In the genomic region with DNA sequence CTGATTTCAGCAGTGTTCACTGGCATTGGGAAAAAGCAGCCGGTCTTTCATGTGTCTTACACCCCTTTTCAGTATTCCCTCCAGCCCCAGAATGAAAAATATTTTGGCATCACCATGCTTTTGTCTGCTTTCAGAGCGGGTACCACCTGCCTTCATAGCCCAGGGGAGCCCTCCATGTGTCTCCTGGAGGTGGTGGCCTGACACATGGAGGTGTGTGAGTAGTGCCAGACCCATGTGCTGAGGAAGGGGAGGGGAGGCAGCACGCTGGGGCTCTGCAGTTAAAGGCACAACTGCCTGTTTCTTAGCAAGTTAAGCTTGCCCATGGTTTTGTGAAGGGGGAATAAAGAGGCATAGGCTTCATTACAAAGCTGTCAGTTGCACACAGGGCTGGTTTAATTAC, we compare ENCODE assay signal across 19 mouse cellular contexts.
DNase-seq lines count a peak whose midpoint lies in the region; ATAC-seq and TF ChIP-seq lines count a peak whose summit lies in the region.
"Had no signal": no experiment of that assay in that cellular context is flagged by ENCODE, and none has a peak within 500 bp of the region (broad histone marks: within the 10 kb centered on the region; RNA-seq: fewer than 3 reads in every experiment).

No protein-coding gene starts in this region.

- no peak for ATAC-seq in cerebellum, adult (ENCODE audit: insufficient number of reproducible peaks, low FRiP score, low TSS enrichment)
- no peak for ATAC-seq in limb, embryonic 13.5 days (ENCODE audit: low FRiP score, low read depth)
- ATAC-seq in hindbrain, postnatal 0 days: peak; percentile 68; the same call in 1 of the 2 replicates
- ATAC-seq: inflammation-experienced regulatory T-cells, adult 6 months had no signal

- H3K9ac ChIP-seq in limb, embryonic 13.5 days: no peak overlapping the region
- H3K9ac ChIP-seq in hindbrain, postnatal 0 days (replicated peaks; ENCODE audit: low read length): no peak overlapping the region
- H3K9ac ChIP-seq: heart, embryonic 15.5 days; limb, embryonic 12.5 days; stomach, embryonic 15.5 days had no signal

- H3K27me3 ChIP-seq in limb, embryonic 13.5 days: no peaks in the 10 kb centered on the region
- no peaks in the 10 kb centered on the region for H3K27me3 ChIP-seq in limb, embryonic 10.5 days (ENCODE audit: low read depth, poor library complexity, severe bottlenecking)
- H3K27me3 ChIP-seq in hindbrain, postnatal 0 days (ENCODE audit: insufficient read depth, low read length): no peaks in the 10 kb centered on the region
- H3K27me3 ChIP-seq: heart, embryonic 15.5 days; limb, embryonic 12.5 days; Patski; stomach, embryonic 15.5 days had no signal

- no peak for TF ChIP-seq CTCF in hindbrain, postnatal 0 days (IDR thresholded peaks at IDR 0.05; ENCODE audit: low read depth)

- DNase-seq in cerebellum, postnatal 4 days (ENCODE audit: low spot score in 2 of 2): peak; percentile 23 to 40
- DNase-seq in limb, embryonic 10.5 days (ENCODE audit: low spot score): no peak
- DNase-seq in hindbrain, postnatal 0 days (ENCODE audit: low spot score): peak; percentile 56
- DNase-seq in gastrocnemius, postnatal 25 days: no peak
- DNase-seq in thymus, postnatal 4 days: no peak
- no peak for DNase-seq in spleen, adult 12 weeks (ENCODE audit: low spot score)
- DNase-seq: cerebellum, adult 9-10 months; gastrocnemius, postnatal 14 days; lung, adult 2 months; right cerebral cortex, postnatal 4 days had no signal

- peak overlapping the region; percentile 44; the same call in 1 of the 2 replicates for H3K27ac ChIP-seq in limb, embryonic 13.5 days
- H3K27ac ChIP-seq in limb, embryonic 10.5 days: no peak overlapping the region
- no peak overlapping the region for H3K27ac ChIP-seq in hindbrain, postnatal 0 days
- H3K27ac ChIP-seq: embryonic facial prominence, embryonic 10.5 days; heart, embryonic 15.5 days; kidney, postnatal 0 days; limb, embryonic 12.5 days; stomach, embryonic 15.5 days had no signal

- H3K4me3 ChIP-seq in limb, embryonic 13.5 days: no peak overlapping the region
- no peak overlapping the region for H3K4me3 ChIP-seq in limb, embryonic 10.5 days
- H3K4me3 ChIP-seq in hindbrain, postnatal 0 days (ENCODE audit: low read length): no peak overlapping the region
- H3K4me3 ChIP-seq: embryonic facial prominence, embryonic 10.5 days; heart, embryonic 15.5 days; limb, embryonic 12.5 days; stomach, embryonic 15.5 days had no signal

- H3K9me3 ChIP-seq in limb, embryonic 13.5 days: no peaks in the 10 kb centered on the region
- no peaks in the 10 kb centered on the region for H3K9me3 ChIP-seq in limb, embryonic 10.5 days (replicated peaks)
- H3K9me3 ChIP-seq in hindbrain, postnatal 0 days (ENCODE audit: low read length): no peaks in the 10 kb centered on the region
- H3K9me3 ChIP-seq: embryonic facial prominence, embryonic 10.5 days; heart, embryonic 15.5 days; limb, embryonic 12.5 days; stomach, embryonic 15.5 days had no signal

- 43% methylated on average over 3 of the region's 3 CpGs for WGBS in limb, embryonic 13.5 days
- 74% methylated on average over 3 of the region's 3 CpGs for WGBS in limb, embryonic 10.5 days
- WGBS in hindbrain, postnatal 0 days: 41% methylated on average over 3 of the region's 3 CpGs

- peaks cover 31% of the 10 kb centered on the region for H3K4me1 ChIP-seq in limb, embryonic 13.5 days
- peaks cover 3% of the 10 kb centered on the region; the same call in 1 of the 2 replicates for H3K4me1 ChIP-seq in limb, embryonic 10.5 days
- H3K4me1 ChIP-seq in hindbrain, postnatal 0 days (ENCODE audit: insufficient read depth, low read length): 0 out of 2 replicates have a peak, but pooled peaks cover 4% of the 10 kb centered on the region

- H3K36me3 ChIP-seq in limb, embryonic 13.5 days: no peaks in the 10 kb centered on the region
- no peaks in the 10 kb centered on the region for H3K36me3 ChIP-seq in limb, embryonic 10.5 days
- no peaks in the 10 kb centered on the region for H3K36me3 ChIP-seq in hindbrain, postnatal 0 days (ENCODE audit: insufficient read depth, low read length)
- H3K36me3 ChIP-seq: embryonic facial prominence, embryonic 10.5 days; heart, embryonic 15.5 days; limb, embryonic 12.5 days; stomach, embryonic 15.5 days had no signal

- H3K4me2 ChIP-seq in limb, embryonic 13.5 days (replicated peaks): no peak overlapping the region
- H3K4me2 ChIP-seq in hindbrain, postnatal 0 days (ENCODE audit: low read depth, low read length): no peak overlapping the region
- H3K4me2 ChIP-seq: heart, embryonic 15.5 days; limb, embryonic 12.5 days; stomach, embryonic 15.5 days had no signal

Comparison
In these comparisons a context has a peak if more than half of its experiments do, and no peak if none do; other contexts are left out.
1. DNase-seq: peak in cerebellum, postnatal 4 days (2 of 2) and hindbrain, postnatal 0 days (single experiment); none in limb, embryonic 10.5 days (single experiment), gastrocnemius, postnatal 25 days (single experiment), thymus, postnatal 4 days (single experiment) and spleen, adult 12 weeks (single experiment).